Mouse (Mus musculus) left cerebral cortex, adult 11 months (tissue): ENCODE measurements around the gene Ctnna2.

Experiments used
- DNase-seq: peaks from one replicate; pipeline ENCODE4 v3.0.0; 2022; ENCODE audit warnings: low spot score

Gene Ctnna2

GRCm38 (mm10) chr6:77265163-77265562 lies 714.3 kb downstream of the Ctnna2 start:
- DNase-seq = no peak

- DNase-seq = no peak
Observed at GRCm38 (mm10) chr6:77257358-77258105, 722.0 kb downstream of the Ctnna2 start.

- DNase-seq = no peak
Observed at GRCm38 (mm10) chr6:77256348-77256747, 723.2 kb downstream of the Ctnna2 start.

GRCm38 (mm10) chr6:77253480-77253879 lies 726.0 kb downstream of the Ctnna2 start:
- DNase-seq = no peak

- DNase-seq = no peak
Observed at GRCm38 (mm10) chr6:77243541-77244231, 735.8 kb downstream of the Ctnna2 start.

GRCm38 (mm10) chr6:77242601-77243406 lies 736.7 kb downstream of the Ctnna2 start, which contains the start of gene Lrrtm1:
Gene Lrrtm1, plus strand, starts transcription at chr6:77242689.
- peak; percentile 65 for DNase-seq

- DNase-seq = no peak
Observed at GRCm38 (mm10) chr6:77240426-77240825, 739.1 kb downstream of the Ctnna2 start.

- DNase-seq = peak; percentile 47
Observed at GRCm38 (mm10) chr6:77222849-77223638, 756.5 kb downstream of the Ctnna2 start.

- DNase-seq = no peak
Observed at GRCm38 (mm10) chr6:77220776-77221175, 758.7 kb downstream of the Ctnna2 start.

- no peak for DNase-seq
Observed at GRCm38 (mm10) chr6:77218875-77219274, 760.6 kb downstream of the Ctnna2 start.

- no peak for DNase-seq
Observed at GRCm38 (mm10) chr6:77215322-77215721, 764.2 kb downstream of the Ctnna2 start.

GRCm38 (mm10) chr6:77213757-77214409 lies 765.6 kb downstream of the Ctnna2 start:
- DNase-seq = no peak

- DNase-seq = no peak
Observed at GRCm38 (mm10) chr6:77209929-77210328, 769.6 kb downstream of the Ctnna2 start.

GRCm38 (mm10) chr6:77209183-77209582 lies 770.3 kb downstream of the Ctnna2 start:
- no peak for DNase-seq

- DNase-seq = no peak
Observed at GRCm38 (mm10) chr6:77199375-77199774, 780.1 kb downstream of the Ctnna2 start.

- no peak for DNase-seq
Observed at GRCm38 (mm10) chr6:77196650-77197049, 782.8 kb downstream of the Ctnna2 start.

GRCm38 (mm10) chr6:77191635-77192034 lies 787.9 kb downstream of the Ctnna2 start:
- DNase-seq = no peak

- no peak for DNase-seq
Observed at GRCm38 (mm10) chr6:77188628-77189027, 790.9 kb downstream of the Ctnna2 start.

- no peak for DNase-seq
Observed at GRCm38 (mm10) chr6:77185751-77186150, 793.7 kb downstream of the Ctnna2 start.

- DNase-seq = no peak
Observed at GRCm38 (mm10) chr6:77184896-77185295, 794.6 kb downstream of the Ctnna2 start.

- DNase-seq = no peak
Observed at GRCm38 (mm10) chr6:77175764-77176163, 803.7 kb downstream of the Ctnna2 start.
